Mouse (Mus musculus) forebrain, embryonic 16.5 days (tissue): ENCODE measurements around the gene Plekha7. TPM values are rescaled to one million over a fixed set of nuclear protein-coding genes. Genes with fewer than 3 reads are reported as not detected.
A peak's percentile ranks its signal among the peaks of the same experiment; 100 is the strongest.
"Not testable (repeated sequence)": the region's sequence is repeated elsewhere in the genome, so short reads cannot be mapped to it uniquely, and the experiment has no call there.

Source experiments
- ATAC-seq: fragments of 200-750 bp; cut with Nextera tagmentation; 2 replicates; pipeline ENCODE4 v1.8.0; 2017; ENCODE audit warnings: mild to moderate bottlenecking, moderate library complexity
- H3K27ac ChIP-seq: fragments of 300-500 bp; sonication (generic); 2 replicates; pipeline ENCODE4 v1.5.1; 2014; ENCODE audit warnings: low read length, control low read depth
- H3K27me3 ChIP-seq: fragments of 300-500 bp; sonication (generic); replicated peaks from 2 replicates; pipeline ENCODE4 v1.6.1; 2014; ENCODE audit warnings: low read length; ENCODE audit not compliant: control insufficient read depth, insufficient read depth
- H3K36me3 ChIP-seq: fragments of 300-500 bp; sonication (generic); 2 replicates; pipeline ENCODE4 v1.6.1; 2014; ENCODE audit not compliant: control insufficient read depth, insufficient read depth
- H3K4me1 ChIP-seq: fragments of 300-500 bp; sonication (generic); replicated peaks from 2 replicates; pipeline ENCODE4 v1.6.1; 2014; ENCODE audit warnings: low read length; ENCODE audit not compliant: control insufficient read depth, insufficient read depth
- H3K4me2 ChIP-seq: fragments of 300-500 bp; sonication (generic); 2 replicates; pipeline ENCODE4 v1.6.1; 2014; ENCODE audit warnings: mild to moderate bottlenecking, low read length, control low read depth
- H3K4me3 ChIP-seq: fragments of 300-500 bp; sonication (generic); replicated peaks from 2 replicates; pipeline ENCODE4 v1.5.1; 2014; ENCODE audit warnings: mild to moderate bottlenecking, low read length, control low read depth
- H3K9ac ChIP-seq: fragments of 300-500 bp; sonication (generic); replicated peaks from 2 replicates; pipeline ENCODE4 v1.6.1; 2014; ENCODE audit warnings: low read depth, low read length, control low read depth
- H3K9me3 ChIP-seq: fragments of 300-500 bp; sonication (generic); 2 replicates; pipeline ENCODE4 v1.6.1; 2016; ENCODE audit warnings: low read length; ENCODE audit not compliant: control insufficient read depth
- WGBS: fragments of 180-500 bp; shearing (Covaris S2); extraction: QIAGEN DNeasy Blood & Tissue Kit; methylation state at CpG from one replicate; pipeline ENCODE4 v1.1.7; 2014; 5-methylcytosine and 5-hydroxymethylcytosine counted together
- polyA plus RNA-seq: library from polyadenylated mRNA; unstranded; fragments of >200 nt; fragmentation: Nextera tagmentation; extraction: Ambion mirVana; gene quantifications from 2 replicates; pipeline ENCODE4 v1.2.1, GENCODE M21; 2015

The Plekha7 gene
- polyA plus RNA-seq, 1 experiment from 2014 or later: 8.8 TPM

- Histone ChIP-seq H3K9ac (no peak overlapping the region), H3K4me3 (no peak overlapping the region), H3K4me2 (no peak overlapping the region), H3K36me3 (no peaks in the 10 kb centered on the region), H3K27ac (no peak overlapping the region), H3K4me1 (no peaks in the 10 kb centered on the region), H3K27me3 (no peaks in the 10 kb centered on the region), H3K9me3 (no peaks in the 10 kb centered on the region)
- no peak for ATAC-seq
- 79% methylated on average over 2 of the region's 2 CpGs for WGBS
Observed at GRCm38 (mm10) chr7:116115991-116116390, 192.2 kb downstream of the Plekha7 start.

DNA sequence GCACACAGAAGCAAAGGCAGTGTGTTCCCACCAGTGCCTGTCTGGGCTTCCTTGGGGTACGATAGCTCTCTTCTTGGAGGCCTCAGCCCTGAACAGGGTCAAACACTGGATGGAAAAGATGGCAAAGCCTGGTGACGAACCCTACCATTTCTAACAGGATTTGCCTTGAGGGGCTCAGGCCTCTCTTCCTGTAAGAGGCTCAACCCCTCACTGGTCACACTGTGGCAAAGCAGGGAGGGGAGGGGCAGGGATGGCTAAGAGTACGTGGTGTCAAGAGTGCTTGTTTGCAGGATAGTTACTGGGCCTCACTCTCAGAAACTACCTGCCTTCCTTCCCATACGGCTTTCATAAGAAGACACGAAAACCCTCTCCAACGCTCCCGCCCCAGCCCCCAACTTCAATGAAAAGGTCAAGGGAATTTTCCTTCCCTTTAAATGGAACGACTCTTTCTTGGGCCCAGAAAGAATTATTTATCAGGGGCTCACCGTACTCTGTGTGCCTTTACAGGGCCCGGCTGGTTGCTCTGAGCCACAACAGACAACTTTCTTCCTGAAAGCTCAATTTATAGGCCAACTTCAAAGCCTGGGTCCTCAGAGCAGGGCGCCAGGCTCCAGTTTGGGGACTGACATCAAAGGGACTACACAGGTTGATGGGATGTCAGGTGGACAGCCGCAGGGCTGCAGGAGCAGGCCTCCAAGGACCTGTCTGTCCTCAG is 192.8 kb downstream of the Plekha7 start:
- H3K9me3 ChIP-seq: no peaks in the 10 kb centered on the region
- H3K4me3 ChIP-seq: no peak overlapping the region
- no peak overlapping the region for H3K9ac ChIP-seq
- WGBS: 78% methylated on average over 12 of the region's 12 CpGs
- H3K4me1 ChIP-seq: no peaks in the 10 kb centered on the region
- H3K4me2 ChIP-seq: no peak overlapping the region
- no peaks in the 10 kb centered on the region for H3K36me3 ChIP-seq
- H3K27ac ChIP-seq: no peak overlapping the region
- ATAC-seq: no peak
- no peaks in the 10 kb centered on the region for H3K27me3 ChIP-seq

- Histone ChIP-seq H3K36me3 (peaks cover under 1% of the 10 kb centered on the region; the same call in 1 of the 2 replicates), H3K27me3 (no peaks in the 10 kb centered on the region), H3K4me2 (no peak overlapping the region), H3K27ac (no peak overlapping the region), H3K4me1 (no peaks in the 10 kb centered on the region), H3K9me3 (no peaks in the 10 kb centered on the region), H3K4me3 (no peak overlapping the region), H3K9ac (no peak overlapping the region)
- 92% methylated on average over 6 of the region's 6 CpGs for WGBS
- ATAC-seq: no peak
Observed at GRCm38 (mm10) chr7:116111546-116111945, 196.6 kb downstream of the Plekha7 start.

GRCm38 (mm10) chr7:116110661-116111060 is 197.5 kb downstream of the Plekha7 start:
- H3K9me3 ChIP-seq: no peaks in the 10 kb centered on the region
- no peak for ATAC-seq
- peaks cover 6% of the 10 kb centered on the region; the same call in 1 of the 2 replicates for H3K36me3 ChIP-seq
- no peaks in the 10 kb centered on the region for H3K4me1 ChIP-seq
- H3K27me3 ChIP-seq: no peaks in the 10 kb centered on the region
- no peak overlapping the region for H3K9ac ChIP-seq
- no peak overlapping the region for H3K27ac ChIP-seq
- 85% methylated on average over 3 of the region's 3 CpGs for WGBS
- no peak overlapping the region for H3K4me3 ChIP-seq
- H3K4me2 ChIP-seq: no peak overlapping the region

DNA sequence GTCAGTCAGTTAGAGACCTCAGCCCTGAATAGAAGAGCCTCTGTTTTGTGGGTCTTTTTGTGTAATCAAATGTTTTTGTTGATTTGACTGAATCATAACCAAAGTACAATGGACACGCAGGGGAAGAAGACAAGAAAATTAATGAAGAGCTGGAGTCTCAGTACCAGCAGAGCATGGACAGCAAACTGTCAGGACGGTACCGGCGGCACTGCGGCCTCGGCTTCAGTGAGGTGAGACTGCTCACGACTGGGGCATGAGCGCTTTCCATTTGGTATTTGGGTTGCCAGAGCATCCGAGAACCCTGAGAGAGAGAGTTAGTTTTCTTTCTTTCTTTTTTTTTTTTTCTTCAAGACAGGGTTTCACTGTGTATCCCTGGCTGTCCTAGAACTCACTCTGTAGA is 205.1 kb downstream of the Plekha7 start:
- ATAC-seq: no peak
- H3K36me3 ChIP-seq: peaks cover 26% of the 10 kb centered on the region
- H3K4me2 ChIP-seq: no peak overlapping the region
- H3K9ac ChIP-seq: no peak overlapping the region
- H3K4me1 ChIP-seq: no peaks in the 10 kb centered on the region
- 97% methylated on average over 9 of the region's 9 CpGs for WGBS
- no peaks in the 10 kb centered on the region for H3K9me3 ChIP-seq
- no peak overlapping the region for H3K27ac ChIP-seq
- no peak overlapping the region for H3K4me3 ChIP-seq
- no peaks in the 10 kb centered on the region for H3K27me3 ChIP-seq

DNA sequence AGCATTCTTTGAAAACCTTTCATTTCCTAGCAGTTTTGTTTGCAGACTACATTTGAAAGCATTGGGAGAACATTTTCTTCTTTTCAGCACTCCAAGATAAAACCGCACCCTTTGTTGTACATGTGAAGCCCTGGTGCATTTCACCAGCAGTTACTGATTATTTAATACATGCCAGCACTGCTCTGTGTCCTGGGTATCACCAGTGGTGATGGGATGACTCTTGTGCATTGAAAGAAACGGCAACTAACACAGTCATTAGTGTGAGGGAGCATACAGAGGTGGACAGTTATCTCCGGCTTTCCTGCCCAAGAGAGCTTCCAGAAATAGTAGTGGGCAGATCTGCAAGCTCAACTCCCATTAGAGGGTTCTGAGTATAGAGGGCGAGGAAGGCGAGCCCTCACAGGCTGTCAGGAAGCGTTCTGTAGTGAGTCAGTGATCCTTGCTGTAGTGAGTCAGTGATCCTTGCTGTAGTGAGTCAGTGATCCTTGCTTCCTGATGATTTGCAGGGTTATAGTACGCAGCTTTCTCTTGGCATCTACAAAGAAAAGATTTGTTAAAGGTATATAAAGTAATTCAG is 208.1 kb downstream of the Plekha7 start:
- ATAC-seq: no peak
- no peak overlapping the region for H3K4me3 ChIP-seq

GRCm38 (mm10) chr7:116093466-116093850 is 214.7 kb downstream of the Plekha7 start:
- Histone ChIP-seq H3K27ac (peak overlapping the region; percentile 98), H3K4me1 (peaks cover 13% of the 10 kb centered on the region), H3K9me3 (no peaks in the 10 kb centered on the region), H3K27me3 (no peaks in the 10 kb centered on the region), H3K9ac (peak overlapping the region; percentile 69), H3K4me3 (peak overlapping the region; percentile 61), H3K4me2 (peak overlapping the region; percentile 88), H3K36me3 (no peaks in the 10 kb centered on the region)
- ATAC-seq: peak; percentile 85
- 0% methylated on average over 19 of the region's 19 CpGs for WGBS

More for the DNA sequence above, 208.1 kb downstream of the Plekha7 start:
- H3K4me1 ChIP-seq: peaks cover 8% of the 10 kb centered on the region
- H3K9me3 ChIP-seq: no peaks in the 10 kb centered on the region
- H3K27ac ChIP-seq: no peak overlapping the region
- 93% methylated on average over 7 of the region's 7 CpGs for WGBS
- peaks cover 20% of the 10 kb centered on the region for H3K36me3 ChIP-seq
- no peaks in the 10 kb centered on the region for H3K27me3 ChIP-seq
- no peak overlapping the region for H3K9ac ChIP-seq
- H3K4me2 ChIP-seq: no peak overlapping the region

DNA sequence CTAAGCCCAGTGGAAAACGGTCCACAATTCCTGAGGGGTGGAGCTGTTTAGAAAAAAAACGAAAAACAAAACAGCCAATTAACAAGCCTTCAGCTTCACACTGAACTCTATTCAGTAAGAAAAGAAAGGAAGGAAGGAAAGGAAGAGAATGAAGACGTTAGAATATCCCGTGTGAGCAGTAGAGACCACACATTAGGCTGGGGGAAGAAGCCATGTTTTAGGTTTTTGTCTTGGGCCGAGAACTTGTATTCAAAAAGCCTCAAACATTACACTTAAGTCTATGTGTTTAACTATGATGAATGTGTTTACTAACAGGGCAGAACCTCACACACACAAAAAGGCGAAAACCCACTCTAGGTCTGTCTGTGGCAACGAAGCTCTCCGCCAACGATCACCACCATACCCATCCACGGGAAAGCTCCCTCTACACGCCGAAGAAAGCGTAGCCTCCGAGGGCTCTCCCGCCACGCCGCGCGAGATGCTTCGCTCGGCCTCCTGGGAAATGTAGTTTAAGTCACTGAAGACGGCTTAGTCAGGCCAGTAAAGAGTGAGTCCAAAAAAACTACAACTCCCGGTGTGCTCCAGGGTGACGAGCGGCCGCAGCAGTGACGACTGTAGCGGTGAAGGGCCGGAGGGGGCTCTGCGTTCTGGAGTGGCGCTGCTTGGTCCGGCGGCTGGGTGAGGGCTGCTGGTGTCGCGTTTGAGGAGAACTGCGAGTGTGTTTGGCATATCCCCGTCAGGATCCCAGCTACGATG is 215.3 kb downstream of the Plekha7 start:
- WGBS: under 1% methylated on average over 38 of the region's 38 CpGs
- Histone ChIP-seq H3K4me1 (peaks cover 13% of the 10 kb centered on the region), H3K36me3 (no peaks in the 10 kb centered on the region), H3K27ac (peak overlapping the region; percentile 98), H3K9ac (peak overlapping the region; percentile 69), H3K9me3 (no peaks in the 10 kb centered on the region), H3K27me3 (no peaks in the 10 kb centered on the region), H3K4me3 (peak overlapping the region; percentile 61), H3K4me2 (peak overlapping the region; percentile 88)
- peak; percentile 100 for ATAC-seq

GRCm38 (mm10) chr7:116084366-116084765 is 223.8 kb downstream of the Plekha7 start, which contains the start of gene Gm4353:
Gene Gm4353, minus strand, starts transcription at chr7:116084635.
- H3K27me3 ChIP-seq, H3K4me3 ChIP-seq, H3K27ac ChIP-seq, H3K36me3 ChIP-seq, H3K9ac ChIP-seq, H3K9me3 ChIP-seq, H3K4me2 ChIP-seq, ATAC-seq, H3K4me1 ChIP-seq: not testable (repeated sequence)
- WGBS: 98% methylated on average over 11 of the region's 11 CpGs
